Mouse (Mus musculus) T-cell, adult 2 months (primary cell): ENCODE measurements around the gene Anapc16.
A peak's percentile ranks its signal among the peaks of the same experiment; 100 is the strongest.

Experiments
- DNase-seq: peaks from one replicate; pipeline ENCODE4 v3.0.0; 2022; ENCODE audit warnings: low spot score

The Anapc16 gene

DNA sequence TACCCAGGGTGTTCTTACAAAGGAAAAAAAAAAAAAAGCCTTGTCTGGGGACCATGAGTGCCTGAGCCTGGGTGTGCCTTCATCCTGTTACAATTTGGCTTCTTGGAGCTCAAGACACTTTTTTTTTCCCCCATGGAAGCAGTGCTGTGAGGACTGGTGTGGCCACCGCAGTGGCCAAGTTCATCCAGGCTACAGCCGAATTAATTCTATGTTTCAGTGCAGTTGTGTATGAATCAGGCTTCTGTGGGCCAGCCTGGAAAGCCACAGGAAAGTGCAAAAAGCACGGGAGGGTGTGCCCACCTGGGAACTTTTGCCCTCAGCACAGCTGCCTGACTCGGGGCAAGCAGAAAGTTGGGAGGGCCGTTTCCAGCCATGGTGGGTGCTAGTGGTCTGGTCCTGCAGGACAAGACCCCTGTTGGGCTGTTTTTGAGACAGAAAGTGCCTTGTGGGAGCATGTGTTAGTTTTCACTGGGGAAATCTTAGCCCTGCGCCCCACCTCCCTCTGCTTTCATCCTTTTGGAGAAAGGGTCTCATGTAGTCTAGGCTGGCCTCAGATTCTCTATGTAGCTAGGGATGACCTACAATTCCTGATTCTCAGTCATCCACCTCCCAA is 32.4 kb downstream of the Anapc16 start:
- DNase-seq, result no peak

DNA sequence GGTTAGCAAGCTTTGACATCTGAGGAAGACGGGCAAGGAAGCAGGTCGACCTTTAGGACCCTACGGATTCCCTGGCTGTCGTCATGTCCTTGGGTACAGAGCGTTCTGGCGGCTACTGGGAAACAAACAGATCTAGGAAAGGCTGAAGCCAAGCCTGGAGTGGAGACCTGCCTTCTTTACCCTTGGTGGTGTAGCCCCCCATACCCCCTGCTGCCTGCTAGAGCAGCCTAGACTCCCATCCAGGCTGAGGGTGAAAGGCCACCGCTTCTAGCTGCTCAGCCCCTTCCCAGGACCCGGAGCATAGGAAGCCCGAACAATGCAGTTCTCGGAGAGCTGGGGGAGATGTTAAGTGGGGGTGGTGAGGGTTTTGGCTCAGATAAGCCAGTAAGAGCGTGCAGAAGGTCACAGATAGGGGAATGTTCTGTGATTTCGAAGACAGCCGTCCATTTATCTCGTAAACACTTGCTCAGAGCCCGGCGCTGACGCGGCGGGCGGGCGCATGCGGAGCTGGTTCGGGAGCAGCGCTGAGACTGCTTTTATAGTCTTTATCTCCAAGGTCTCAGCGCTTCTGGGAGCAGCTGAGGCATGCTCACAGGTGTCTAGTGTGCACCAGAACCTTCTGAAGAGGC is 33.0 kb downstream of the Anapc16 start:
- peak; percentile 64 for DNase-seq

DNA sequence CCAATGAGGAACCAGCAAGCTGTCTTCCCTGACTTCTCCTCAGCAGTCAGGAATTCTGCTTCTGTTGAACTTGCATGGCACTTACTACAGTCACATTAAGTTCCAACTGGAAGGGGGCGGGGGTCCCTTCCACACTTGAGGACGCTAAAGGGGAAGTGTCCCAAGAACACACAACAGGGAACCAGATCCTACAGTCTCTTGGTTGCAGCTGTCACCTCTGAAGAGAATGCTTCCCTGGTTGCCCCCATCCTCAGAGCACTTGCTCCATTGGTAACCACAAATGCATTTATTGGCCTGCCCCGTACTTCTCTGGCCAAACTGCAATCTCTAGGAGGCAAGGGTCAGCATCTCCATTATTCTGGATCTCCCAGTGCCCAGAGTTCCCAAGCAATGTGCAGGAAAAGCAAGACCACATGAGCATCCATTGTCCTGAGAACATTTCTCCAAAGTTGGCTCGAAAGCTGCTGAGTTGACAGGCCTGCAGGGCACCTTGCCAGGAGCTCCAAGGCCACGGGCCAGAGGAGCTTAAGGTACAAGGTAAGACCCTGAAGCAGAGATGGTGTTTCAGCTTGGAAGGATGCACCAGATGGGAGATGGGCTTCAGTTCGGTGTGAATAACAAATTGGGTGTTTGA is 35.5 kb downstream of the Anapc16 start:
- DNase-seq, result no peak

DNA sequence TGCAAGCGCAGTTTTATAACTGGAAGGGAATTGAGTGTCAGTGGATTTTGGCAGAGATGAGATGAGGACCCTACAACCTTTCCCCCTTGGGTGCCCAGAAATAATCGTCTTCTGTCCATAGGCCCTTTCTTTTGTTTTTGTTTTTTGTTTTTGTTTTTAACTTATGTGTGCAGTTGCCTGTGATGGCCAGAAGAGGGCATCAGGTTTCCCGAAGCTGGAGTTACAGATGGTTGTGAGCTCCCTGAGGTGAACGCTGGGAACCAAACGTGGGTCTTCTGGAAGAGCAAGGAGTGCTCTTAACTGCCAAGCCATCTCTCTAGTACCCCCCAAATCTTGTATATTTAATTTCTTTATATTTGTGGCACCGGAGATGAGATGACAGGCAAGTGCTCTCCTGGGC is 36.2 kb downstream of the Anapc16 start:
- DNase-seq, result no peak

DNA sequence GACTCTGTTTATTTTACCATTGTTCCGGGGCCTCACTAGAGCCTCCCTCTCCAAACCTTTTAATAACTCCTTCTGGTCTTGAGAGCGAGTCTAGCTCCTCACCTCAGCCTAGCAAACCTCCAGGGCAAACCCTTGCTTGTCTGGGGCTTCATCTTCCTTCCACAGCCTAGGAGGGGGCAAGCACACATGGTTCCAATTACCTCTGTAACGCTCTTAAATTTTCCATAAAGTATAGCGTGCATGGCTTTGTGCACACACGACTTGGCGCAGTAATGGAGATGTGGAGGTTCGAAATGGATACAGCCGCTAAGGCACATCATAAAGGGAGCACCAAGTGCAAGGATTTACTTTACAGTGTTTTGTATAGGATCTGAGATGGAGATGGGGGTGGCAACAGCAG is 37.1 kb downstream of the Anapc16 start:
- no peak for DNase-seq

DNA sequence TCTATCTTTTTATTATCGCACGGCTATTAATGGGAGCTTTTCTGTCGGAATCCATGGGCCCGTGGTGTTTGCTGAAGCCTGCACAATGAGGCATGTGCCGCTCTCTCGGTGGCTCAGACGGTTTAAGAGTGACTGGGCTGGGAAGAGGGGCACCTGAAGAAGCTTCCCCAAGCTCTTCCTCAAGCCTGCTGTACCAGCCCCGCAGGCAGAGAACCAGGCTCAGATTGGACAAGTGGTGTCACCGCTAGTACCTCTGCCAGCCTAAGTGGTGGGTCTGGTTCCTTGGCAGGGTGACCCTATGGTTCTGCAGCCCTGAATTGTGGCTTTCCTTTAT is 37.6 kb downstream of the Anapc16 start:
- no peak for DNase-seq

DNA sequence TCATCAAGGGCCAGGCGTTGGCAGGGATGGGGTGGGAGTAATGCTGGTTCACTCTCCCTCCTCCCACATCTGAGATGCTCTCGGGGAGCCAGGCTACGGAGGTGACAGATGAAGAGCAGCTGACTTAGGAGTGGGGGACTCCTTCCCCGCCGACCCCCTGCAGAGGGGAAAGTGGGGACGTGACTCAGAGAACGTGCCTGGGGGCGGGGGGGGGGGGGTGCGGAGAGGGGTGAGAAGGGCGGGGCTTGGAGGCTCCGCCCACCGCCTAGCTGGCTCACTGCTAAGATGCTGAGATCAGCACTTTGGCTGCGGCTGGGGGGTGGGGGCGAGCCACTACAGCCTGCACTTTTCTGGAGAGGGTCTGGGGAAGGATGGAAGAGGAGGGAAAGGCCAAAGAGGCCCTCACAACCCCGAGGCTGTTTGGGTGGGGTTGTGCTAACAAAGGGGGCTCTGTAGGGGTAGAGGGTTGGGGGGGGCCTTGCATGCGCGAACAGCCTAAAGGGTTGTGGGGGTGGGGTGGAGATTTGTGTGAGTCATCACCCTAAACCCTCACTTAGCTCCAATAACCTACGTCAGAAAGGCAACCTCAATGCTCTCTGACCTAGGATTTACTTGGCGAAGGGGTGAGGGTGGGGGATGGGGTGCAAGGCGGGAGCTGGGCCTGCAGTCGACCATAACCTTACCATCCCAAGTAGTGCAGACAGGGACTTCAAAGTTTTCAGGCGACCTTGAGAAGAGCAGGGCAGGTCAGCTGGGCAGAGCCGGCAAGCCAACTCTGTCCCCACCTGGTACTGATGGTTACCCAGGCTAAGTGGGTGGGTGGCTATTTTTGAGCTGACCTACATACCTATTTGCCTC is 38.2 kb downstream of the Anapc16 start:
- DNase-seq, result peak; percentile 42

DNA sequence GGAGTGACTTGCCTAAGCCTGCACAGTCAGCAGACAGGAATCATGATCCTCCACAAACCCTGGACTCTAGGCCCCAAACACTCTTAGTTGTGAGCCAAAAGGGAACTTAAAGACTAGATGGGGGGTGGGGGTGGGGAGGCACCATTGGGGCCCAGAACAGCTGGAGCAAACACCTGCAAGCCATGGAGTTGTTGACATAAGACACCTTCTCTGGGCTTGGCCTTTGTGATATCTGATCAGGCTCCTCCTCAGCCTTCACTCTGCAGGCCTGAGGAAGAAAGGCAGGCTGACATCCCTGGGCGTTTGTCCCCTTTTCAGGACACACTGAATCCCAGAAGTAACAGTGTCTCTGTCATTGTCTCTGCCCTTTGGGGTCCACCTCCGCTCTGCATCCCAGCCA is 39.3 kb downstream of the Anapc16 start:
- no peak for DNase-seq

DNA sequence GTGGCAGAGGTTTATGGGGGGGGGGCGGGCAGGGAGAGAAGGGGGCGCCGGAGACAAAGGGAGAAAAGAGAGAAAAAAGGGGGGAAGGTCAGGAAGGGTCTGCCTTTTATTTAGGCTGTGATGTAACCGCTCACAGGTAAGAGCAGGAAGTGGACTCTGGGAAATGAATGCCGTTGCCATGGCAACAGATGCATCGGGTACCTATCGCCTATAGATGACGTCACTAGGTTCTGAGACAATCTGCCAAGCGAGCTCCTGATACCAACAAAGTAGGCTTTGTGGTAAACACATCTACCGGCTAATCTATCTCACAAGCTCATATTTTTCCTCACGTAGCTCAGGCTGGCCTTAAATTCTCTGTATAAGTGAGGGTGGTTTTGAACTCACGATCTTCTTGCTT is 43.4 kb downstream of the Anapc16 start:
- no peak for DNase-seq

DNA sequence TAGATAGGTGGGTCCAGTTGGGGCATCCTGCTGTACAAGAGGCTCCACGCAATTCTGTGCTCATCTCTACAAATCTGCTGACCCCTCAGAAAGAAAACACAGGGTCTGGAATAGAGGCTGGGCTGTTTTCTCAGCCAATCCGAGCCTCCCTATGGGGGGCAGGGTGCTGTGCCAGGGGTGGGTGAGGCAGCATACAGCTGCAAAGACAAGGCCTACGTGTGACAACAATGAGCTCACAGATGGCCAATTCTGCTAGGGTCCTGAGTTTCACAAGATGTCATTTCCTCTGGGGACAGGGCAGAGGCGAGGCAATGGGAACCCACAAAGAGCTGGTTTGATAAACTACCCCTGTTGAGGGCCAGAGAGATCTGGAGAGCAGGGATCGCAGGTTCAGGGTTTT is 44.5 kb downstream of the Anapc16 start:
- DNase-seq, result no peak

DNA sequence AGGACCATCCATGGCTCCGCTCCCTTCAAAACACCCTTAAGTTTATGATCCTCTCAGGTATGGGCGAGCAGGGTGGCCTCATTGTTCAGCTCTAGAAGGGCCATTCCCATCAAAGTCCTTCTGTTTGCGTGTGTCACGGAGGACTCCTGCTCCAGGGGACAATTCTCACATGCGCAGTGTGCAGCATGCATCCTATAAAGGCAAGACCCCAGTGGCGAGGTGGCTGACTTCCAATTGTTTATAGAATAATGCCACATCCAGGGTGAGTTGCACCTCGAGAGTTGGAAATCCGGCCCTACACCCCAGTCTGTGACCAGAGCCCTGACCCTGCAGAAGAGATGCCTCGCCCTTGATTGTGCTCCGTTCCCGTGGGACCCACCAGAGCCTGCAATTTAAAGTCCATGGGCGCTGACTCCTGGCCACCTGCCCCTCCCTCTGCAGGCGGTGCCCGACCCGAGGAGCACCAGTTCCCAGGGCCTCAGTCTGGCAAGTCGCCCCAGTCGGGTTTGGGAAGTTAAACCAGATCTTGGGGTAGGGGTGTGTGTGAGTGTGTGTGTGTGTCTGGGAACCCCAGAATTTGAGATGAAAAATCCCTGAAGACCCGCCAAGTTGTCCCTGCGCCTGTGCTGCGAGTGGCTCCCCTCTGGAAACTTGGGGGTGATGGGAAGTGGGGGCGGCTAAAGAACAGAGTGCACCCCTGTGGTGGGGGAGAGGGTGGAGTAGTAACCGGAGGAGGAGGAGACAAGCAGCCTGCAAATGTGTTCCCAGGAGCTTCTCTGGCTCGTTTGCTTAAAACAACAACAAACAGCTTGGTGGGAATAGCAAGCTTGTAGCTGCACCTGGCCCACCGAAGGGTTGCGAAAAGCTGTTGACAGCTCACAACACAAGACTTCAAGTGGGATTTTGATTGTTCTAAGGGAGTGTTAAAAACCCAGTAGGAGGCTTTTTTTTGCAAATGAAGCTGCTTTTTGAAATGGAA is 45.5 kb downstream of the Anapc16 start:
- DNase-seq, result no peak

DNA sequence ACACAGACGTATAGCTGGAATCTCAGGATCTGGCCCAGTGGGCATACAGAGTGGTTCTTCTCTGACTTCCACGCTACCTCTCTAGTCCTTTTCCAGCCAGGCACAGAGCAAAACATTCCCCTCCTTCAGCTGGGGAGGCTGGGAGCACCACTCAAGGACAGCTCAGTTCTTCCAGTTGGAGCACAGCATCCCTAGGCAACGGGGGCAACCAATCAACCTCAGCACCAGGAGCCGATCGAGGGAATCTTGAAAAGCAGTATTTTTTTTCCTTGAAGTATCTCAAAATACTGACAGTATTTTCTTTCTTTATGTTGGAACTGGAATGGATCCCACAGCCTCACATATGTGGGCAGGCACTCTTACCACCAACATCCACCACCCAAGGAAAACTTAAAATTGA is 46.3 kb downstream of the Anapc16 start:
- no peak for DNase-seq

DNA sequence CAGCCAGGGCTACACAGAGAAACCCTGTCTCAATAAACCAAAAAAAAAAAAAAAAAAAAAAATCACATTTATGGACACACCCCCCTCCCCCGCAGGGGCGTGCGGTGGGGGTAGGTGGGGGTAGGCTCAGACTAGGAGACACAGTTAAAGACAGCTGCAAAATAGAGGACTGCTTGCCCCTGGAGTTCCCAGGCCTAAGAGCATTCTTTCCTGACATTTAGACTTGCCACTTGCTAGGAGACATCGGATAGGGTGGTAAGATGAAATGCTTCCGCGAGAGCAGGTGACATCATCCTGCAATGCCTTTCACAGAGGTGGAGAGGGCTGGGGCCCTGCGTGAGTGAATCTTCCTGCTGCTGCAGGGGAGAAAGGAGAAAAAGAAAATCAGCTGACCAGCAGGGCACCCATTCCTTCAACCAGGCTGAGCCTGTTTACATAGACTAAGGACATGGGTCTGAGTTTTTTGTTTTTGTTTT is 49.3 kb downstream of the Anapc16 start:
- DNase-seq, result peak; percentile 53

DNA sequence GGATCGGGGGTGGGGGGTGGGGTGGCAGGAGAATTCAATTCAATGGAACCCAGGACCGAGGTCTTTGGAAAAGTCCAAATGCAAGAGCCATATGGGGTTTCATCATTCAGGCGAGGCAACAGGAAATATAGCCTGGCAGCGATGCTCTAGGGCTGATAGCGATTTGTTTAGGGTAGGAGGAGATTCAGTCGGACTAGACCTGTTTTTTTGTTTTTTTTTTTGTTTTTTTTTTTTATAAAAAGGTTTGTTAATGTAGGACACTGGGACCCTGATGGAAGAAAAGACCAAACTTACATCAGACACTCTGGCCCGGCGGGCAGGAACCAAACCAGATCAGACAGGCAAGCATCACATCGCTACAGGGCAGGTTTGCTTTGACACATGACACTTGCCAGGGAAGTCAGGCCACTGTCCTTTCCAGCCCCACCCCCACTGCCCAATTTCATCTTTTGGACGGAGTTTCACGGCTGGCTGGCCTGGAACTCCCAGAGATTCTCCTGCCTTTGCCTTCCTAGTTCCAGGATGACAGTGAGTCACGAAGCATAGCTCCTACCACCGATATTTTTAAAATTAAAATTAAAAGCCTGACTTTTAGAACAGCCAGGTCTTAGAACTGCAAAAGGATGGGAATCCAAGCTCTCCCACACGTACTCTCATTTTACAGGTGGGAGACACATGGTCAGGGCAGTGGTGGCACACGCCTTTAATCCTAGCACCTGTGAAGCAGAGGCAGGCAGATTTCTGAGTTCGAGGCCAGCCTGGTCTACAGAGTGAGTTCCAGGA is 50.0 kb downstream of the Anapc16 start:
- DNase-seq, result no peak

DNA sequence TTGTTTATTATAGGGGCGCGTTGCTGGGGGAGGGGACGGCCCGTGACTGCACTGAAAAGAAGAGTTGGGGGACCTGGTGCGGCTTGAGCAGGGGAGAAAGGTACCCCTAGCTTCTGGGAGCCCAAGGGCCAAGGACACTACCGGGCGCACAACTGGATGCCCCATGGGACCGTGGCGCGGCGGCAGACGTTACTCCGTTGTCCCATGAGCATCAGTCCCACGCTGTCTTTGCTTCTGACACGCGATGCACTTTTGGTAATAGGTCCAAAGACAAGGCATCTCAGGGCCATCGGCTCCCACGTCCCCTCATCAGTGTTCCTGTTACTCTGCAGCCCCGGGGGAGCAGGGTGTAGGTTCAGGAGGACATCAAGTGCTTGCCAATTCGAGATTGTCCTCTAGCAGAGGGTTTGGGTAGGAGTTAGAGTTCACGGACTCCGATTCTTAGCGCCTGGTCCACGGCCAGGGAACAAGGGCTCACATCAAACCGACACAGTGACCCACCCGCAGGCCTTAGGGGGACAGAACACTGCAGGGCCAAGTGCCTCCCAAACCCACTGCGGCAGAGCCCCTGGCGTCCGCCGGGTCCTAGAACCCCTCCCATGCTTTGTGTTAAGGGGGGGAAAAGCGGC is 50.7 kb downstream of the Anapc16 start:
- no peak for DNase-seq

DNA sequence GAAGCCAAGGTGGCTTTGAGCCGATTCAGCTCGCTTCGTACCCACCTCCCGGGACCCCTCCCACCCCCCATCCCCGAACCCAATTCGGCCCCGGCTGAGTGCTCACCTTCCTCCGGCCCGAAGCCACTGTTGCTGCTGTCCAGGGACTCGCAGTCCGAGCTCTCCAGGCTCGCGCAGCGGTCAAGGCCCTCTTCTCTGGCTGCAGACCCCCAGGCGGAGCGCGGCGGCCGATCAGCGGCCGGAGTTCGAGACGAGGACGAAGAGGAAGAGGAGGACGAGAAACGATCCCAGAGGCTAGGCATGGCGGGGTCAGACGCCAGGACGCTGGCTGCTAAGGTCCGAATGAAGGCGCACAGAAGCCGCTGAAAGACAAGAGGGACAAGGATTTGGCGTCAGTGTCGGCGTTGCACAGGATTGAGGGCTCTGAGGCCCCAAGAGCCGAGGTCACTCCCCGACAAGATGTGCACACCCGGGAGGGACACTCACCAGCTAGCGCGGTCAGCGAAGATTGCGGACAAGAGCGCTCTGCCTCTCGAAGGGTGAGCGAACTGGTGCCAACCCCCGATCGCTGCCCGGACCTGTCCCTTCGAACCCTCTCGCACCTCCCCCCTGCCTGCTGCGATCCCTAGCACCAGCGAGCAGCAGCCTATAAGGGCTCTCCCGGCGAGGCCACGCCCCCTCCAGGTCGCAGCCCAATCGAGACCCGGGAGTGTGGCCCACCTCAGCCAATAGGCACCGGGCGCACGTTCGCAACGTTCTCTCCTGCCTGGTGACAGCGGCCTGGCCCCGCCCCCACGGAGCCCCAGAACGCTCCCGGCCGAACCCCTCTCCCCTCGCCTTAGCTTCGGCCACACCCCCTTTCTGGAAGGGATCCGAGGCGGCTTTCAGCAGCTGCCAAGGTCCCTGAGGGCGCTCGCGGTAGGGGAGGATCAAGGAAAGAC is 51.5 kb downstream of the Anapc16 start, which contains the start of gene Ddit4:
Gene Ddit4 (minus strand): TSS at position 624 of the 941 bp plus-strand sequence.
- DNase-seq, result peak; percentile 99

DNA sequence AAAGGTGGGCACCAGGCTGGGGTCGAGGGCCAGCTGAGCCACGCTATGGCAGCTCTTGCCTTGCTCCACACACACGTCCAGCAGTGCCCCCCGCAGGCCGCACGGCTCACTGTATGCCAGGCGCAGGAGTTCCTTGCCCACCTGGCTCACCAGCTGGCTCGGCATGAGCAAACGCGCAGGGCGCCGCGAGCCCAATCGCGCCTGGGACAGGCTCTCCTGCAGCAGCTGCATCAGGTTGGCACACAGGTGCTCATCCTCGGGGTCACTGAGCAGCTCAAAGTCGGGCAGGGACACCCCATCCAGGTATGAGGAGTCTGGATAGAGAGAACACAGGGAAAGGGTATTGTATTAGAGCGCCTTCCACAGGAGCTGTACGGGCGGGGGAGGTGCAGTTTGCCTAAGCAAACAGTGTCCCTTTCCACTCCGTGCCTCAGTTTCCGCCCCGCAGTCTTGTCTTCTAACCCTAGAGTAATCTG is 52.2 kb downstream of the Anapc16 start:
- peak; percentile 76 for DNase-seq

DNA sequence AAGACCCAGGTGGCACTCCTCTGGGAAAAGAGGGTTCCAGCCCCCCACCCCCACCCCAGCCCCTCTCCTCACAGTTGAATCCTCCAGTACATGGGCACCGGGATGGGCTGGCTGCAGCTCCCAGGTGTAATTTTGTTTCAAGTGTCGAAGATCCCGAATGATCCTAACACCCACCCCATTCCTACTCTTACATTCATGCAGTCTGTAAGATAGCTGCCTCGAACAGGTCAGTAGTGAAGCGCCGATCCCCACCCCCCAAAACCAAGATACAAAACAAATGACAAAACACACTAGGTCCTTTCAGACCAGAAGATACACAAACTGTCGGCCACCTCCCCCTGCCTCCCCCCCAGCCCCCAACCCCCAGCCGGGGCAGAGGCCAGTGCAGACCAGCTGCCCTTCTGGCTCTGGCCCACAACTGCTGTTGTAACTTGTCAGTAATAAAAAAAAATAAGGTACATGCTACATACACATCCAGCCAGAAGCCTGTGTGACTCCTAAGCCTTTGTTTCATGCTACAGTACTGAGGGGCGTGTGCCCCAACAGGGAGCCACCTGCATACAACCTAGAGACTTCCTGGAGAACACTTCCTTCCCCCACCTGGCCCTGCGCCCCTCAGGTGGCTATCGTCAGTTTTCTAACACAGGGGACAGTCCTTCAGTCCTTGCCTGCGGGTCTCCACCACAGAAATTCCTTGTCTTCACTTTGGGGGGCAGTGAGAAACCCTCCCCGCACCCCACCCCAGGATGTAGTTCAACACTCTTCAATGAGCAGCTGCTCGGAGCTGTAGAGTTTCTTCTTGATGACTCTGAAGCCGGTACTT is 52.9 kb downstream of the Anapc16 start:
- no peak for DNase-seq
